ENCODE assay signal across 9 mouse cellular contexts in the genomic region with DNA sequence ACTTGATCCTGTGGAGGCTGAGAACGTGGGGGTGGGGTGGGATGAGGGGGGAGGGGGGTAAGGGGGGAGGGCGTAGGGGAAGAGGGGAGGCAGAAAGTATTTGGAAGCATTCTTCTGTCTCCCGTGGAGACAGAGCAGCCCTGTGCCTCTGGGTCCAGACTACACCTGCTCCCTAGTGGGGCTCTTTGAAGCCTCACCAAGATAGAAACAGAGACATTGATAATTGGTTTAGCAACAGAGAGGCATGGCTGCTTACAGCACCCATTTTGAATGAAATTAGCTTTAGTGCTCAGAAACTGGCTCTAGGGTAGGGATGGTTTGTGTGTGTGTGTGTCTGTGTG. TPM values are rescaled to one million over a fixed set of nuclear protein-coding genes. Genes with fewer than 3 reads are reported as not detected.
DNase-seq lines count a peak whose midpoint lies in the region; ATAC-seq and TF ChIP-seq lines count a peak whose summit lies in the region.
"Had no signal": no experiment of that assay in that cellular context is flagged by ENCODE, and none has a peak within 500 bp of the region (broad histone marks: within the 10 kb centered on the region; RNA-seq: fewer than 3 reads in every experiment).

No protein-coding gene starts in this region.

- peak overlapping the region; percentile 87 for H3K27ac ChIP-seq in kidney, embryonic 15.5 days
- peak overlapping the region; percentile 41 for H3K27ac ChIP-seq in cortical plate, adult 2 months (ENCODE audit: insufficient read depth, low read length)
- peak overlapping the region; percentile 81; the same call in 1 of the 2 replicates for H3K27ac ChIP-seq in hindbrain, embryonic 13.5 days
- peak overlapping the region; percentile 65; the same call in 1 of the 2 replicates for H3K27ac ChIP-seq in midbrain, embryonic 15.5 days
- H3K27ac ChIP-seq: liver, embryonic 15.5 days had no signal

- no peak for TF ChIP-seq CTCF in cortical plate, adult 2 months (IDR thresholded peaks at IDR 0.05; ENCODE audit: extremely low read depth, insufficient read depth, low read length)

- ATAC-seq in kidney, embryonic 15.5 days (replicated peaks; ENCODE audit: low FRiP score), result peak; percentile 31; the same call in 1 of the 2 replicates
- peak; percentile 60 for ATAC-seq in hindbrain, embryonic 13.5 days (ENCODE audit: low FRiP score)
- peak; percentile 35 for ATAC-seq in midbrain, embryonic 15.5 days (replicated peaks)

- TF ChIP-seq POLR2A in cortical plate, adult 2 months (IDR thresholded peaks at IDR 0.05; ENCODE audit: extremely low read depth, insufficient read depth, low read length), result no peak

- H3K4me2 ChIP-seq in kidney, embryonic 15.5 days, result 0 out of 2 replicates have a peak overlapping the region, but pooled peaks have one; percentile 7
- H3K4me2 ChIP-seq in hindbrain, embryonic 13.5 days, result no peak overlapping the region
- H3K4me2 ChIP-seq in midbrain, embryonic 15.5 days, result no peak overlapping the region
- H3K4me2 ChIP-seq: liver, embryonic 15.5 days had no signal

- H3K4me3 ChIP-seq in kidney, embryonic 15.5 days (replicated peaks), result no peak overlapping the region
- H3K4me3 ChIP-seq in cortical plate, adult 2 months (ENCODE audit: insufficient read depth, low read length), result no peak overlapping the region
- no peak overlapping the region for H3K4me3 ChIP-seq in hindbrain, embryonic 13.5 days
- no peak overlapping the region for H3K4me3 ChIP-seq in midbrain, embryonic 15.5 days
- H3K4me3 ChIP-seq: liver, embryonic 15.5 days had no signal

- H3K36me3 ChIP-seq in kidney, embryonic 15.5 days, result no peaks in the 10 kb centered on the region
- H3K36me3 ChIP-seq in hindbrain, embryonic 13.5 days, result peaks cover 10% of the 10 kb centered on the region; the same call in 1 of the 2 replicates
- H3K36me3 ChIP-seq in midbrain, embryonic 15.5 days (replicated peaks), result no peaks in the 10 kb centered on the region
- H3K36me3 ChIP-seq: liver, embryonic 15.5 days had no signal

- no peak overlapping the region for H3K9ac ChIP-seq in kidney, embryonic 15.5 days
- no peak overlapping the region for H3K9ac ChIP-seq in hindbrain, embryonic 13.5 days
- no peak overlapping the region for H3K9ac ChIP-seq in midbrain, embryonic 15.5 days
- H3K9ac ChIP-seq: liver, embryonic 15.5 days had no signal

- WGBS in kidney, embryonic 15.5 days, result 3% methylated on average over 2 of the region's 3 CpGs
- WGBS in hindbrain, embryonic 13.5 days, result 3% methylated on average over 3 of the region's 3 CpGs
- 4% methylated on average over 3 of the region's 3 CpGs for WGBS in midbrain, embryonic 15.5 days

- DNase-seq in kidney, adult 11 months, result no peak
- DNase-seq in thymus, postnatal 0 days (ENCODE audit: low spot score), result no peak
- no peak for DNase-seq in left cerebral cortex, adult 9 months (ENCODE audit: low spot score in 2 of 2)
- DNase-seq in thymus, postnatal 10 days (ENCODE audit: low spot score in 2 of 2), result no peak

- no peaks in the 10 kb centered on the region for H3K9me3 ChIP-seq in kidney, embryonic 15.5 days (replicated peaks)
- no peaks in the 10 kb centered on the region for H3K9me3 ChIP-seq in hindbrain, embryonic 13.5 days
- no peaks in the 10 kb centered on the region for H3K9me3 ChIP-seq in midbrain, embryonic 15.5 days
- H3K9me3 ChIP-seq: liver, embryonic 15.5 days had no signal

- H3K4me1 ChIP-seq in kidney, embryonic 15.5 days, result peaks cover 53% of the 10 kb centered on the region
- peaks cover 8% of the 10 kb centered on the region for H3K4me1 ChIP-seq in cortical plate, adult 2 months (ENCODE audit: control insufficient read depth, insufficient read depth, low read length)
- H3K4me1 ChIP-seq in hindbrain, embryonic 13.5 days (replicated peaks), result peaks cover 47% of the 10 kb centered on the region
- H3K4me1 ChIP-seq in midbrain, embryonic 15.5 days, result peaks cover 23% of the 10 kb centered on the region

- no peaks in the 10 kb centered on the region for H3K27me3 ChIP-seq in kidney, embryonic 15.5 days
- no peaks in the 10 kb centered on the region for H3K27me3 ChIP-seq in hindbrain, embryonic 13.5 days
- no peaks in the 10 kb centered on the region for H3K27me3 ChIP-seq in midbrain, embryonic 15.5 days (replicated peaks)
- H3K27me3 ChIP-seq: liver, embryonic 15.5 days had no signal

RNA-seq across cellular contexts. Expression of a gene that starts 46.3 kb away (rescaled TPM):
- 22.6 and 25.5 TPM in 2 replicates for polyA plus RNA-seq in kidney, embryonic 15.5 days (2015; fragmentation: Nextera tagmentation; extraction: Ambion mirVana)
- polyA plus RNA-seq in cortical plate, adult 2 months (2012; rRNA removed), result 13.3 and 13.5 TPM in 2 replicates
- 38.9 and 41.6 TPM in 2 replicates for polyA plus RNA-seq in hindbrain, embryonic 13.5 days (2015; fragmentation: Nextera tagmentation; extraction: Ambion mirVana)
- 27.9 and 29.4 TPM in 2 replicates for polyA plus RNA-seq in midbrain, embryonic 15.5 days (2015; fragmentation: Nextera tagmentation; extraction: Ambion mirVana)
- polyA plus RNA-seq in thymus, postnatal 0 days (2015; fragmentation: Nextera tagmentation; extraction: Ambion mirVana), result 37.9 and 42.2 TPM in 2 replicates
